Mouse (Mus musculus) natural killer cell, adult 2 months (primary cell): ENCODE data around the gene Mrps14.

Experiments used
- DNase-seq, 2 experiments: peaks; one replicate each; pipeline ENCODE4 v3.0.0; 2022; ENCODE audit warnings: low spot score in 2 of 2

The Mrps14 gene

GRCm38 (mm10) chr1:160227196-160227595 lies 32.2 kb downstream of the Mrps14 start:
- no peak for DNase-seq

GRCm38 (mm10) chr1:160227850-160228249 lies 32.8 kb downstream of the Mrps14 start:
- DNase-seq, result no peak

DNA sequence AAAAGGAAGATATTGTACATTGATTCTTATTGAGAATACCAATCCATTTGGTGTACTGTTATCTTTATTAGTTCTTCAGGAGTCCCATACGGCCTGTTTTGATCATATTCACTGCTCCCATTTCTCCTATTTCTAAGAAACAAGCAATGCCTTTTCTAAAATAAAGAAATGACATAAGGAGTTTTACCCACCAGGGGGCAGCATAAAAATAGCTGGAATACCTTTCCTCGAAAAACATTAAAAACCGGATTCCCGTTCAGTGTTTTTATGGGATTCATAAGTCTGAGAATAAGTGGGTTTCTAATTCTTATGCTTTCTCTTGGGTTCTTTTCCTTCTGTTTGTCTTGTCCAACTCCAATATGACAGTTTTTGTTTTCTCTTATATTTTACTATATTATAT lies 36.0 kb downstream of the Mrps14 start:
- no peak for DNase-seq

DNA sequence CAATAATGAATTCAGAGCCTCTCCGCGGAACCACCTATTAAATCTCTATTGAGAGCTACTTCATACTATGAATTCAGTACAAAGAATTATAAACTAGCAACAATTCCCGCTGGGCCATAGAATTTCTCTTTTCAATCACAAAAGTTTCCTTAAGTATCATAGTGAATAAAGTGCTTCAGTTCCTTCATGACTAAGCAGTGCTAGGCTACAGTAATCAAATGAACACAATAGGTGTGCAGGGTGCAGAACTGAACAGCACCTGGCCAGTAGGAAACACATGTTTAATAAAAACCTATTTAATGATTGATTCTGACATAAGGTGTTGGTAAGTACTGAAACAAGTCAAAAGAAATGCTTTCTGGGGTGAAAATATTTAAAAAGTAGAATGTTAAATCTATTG lies 37.1 kb downstream of the Mrps14 start:
- DNase-seq, result no peak

GRCm38 (mm10) chr1:160233921-160234320 lies 38.9 kb downstream of the Mrps14 start:
- peak in 1 of 2 experiments; percentile 64 for DNase-seq

DNA sequence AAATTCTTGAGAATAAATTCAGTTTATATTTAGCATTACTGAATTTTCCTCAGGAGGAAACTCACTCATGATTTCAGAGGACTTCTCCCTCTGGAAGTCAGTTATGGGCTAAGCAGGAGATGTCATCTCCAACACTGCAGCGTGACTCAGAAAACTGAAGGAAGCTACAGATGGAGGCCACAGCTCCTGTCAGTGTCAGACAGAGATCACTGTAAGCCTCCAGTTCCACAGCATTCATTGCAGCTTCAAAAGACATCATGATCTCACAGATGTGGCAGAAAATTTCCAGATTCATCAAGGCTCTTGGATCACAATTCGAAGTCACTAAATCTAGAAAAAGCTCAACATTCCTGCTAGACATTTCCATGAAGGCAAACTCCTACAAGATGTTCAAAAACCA lies 43.0 kb downstream of the Mrps14 start:
- no peak for DNase-seq

DNA sequence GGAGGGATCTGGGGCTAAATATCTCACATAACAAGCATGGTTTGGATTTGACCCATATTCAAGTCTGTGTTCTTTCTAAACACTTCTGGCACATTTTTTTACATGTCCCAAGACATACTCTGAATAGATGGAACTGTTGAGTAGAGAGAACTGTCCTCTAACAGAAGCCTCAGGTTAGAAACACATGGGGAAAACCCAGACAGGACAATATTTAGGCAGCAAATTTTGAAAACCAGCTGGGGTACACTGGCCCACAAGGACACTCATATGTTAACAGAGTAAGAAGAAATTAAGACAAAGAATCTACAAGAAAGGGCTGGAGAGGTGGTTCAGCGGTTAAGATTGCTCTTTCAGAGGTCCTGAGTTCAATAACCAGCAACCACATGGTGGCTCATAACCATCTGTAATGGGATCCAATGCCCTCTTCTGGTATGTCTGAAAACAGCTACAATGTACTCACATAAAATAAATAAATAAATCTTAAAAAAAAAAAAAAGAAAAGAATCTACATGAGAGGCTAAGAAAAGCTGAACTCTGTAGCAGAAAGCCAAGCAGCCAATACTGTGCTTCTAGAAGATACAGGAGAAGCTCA lies 43.9 kb downstream of the Mrps14 start:
- no peak for DNase-seq

- DNase-seq, result no peak
Observed at GRCm38 (mm10) chr1:160240091-160240490, 45.1 kb downstream of the Mrps14 start.

GRCm38 (mm10) chr1:160244689-160245088 lies 49.7 kb downstream of the Mrps14 start:
- DNase-seq, result no peak

- DNase-seq, result peak in 1 of 2 experiments; percentile 61
Observed at GRCm38 (mm10) chr1:160245954-160246353, 50.9 kb downstream of the Mrps14 start.

DNA sequence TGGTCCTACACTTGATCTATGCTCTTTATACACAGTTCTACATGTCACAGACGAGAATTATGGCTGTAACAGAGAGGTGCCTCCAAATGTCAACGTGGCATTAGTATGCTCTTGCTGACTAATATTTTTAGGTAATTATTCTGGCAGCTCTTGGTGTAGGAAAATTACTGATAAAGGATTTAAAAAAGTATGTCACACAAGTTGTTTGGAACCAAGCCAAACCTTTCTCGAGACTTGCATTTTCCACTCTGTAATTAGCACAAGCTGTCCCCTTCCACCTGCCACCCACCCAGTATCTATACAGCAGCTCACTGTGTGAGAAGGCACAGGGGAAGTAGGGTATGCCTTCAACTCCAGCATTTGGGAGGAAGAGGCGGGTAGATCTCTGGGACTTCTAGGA lies 51.8 kb downstream of the Mrps14 start:
- no peak for DNase-seq

GRCm38 (mm10) chr1:160247473-160247872 lies 52.5 kb downstream of the Mrps14 start:
- DNase-seq, result peak in 1 of 2 experiments; percentile 57

- no peak for DNase-seq
Observed at GRCm38 (mm10) chr1:160249786-160250185, 54.8 kb downstream of the Mrps14 start.

GRCm38 (mm10) chr1:160250782-160251181 lies 55.8 kb downstream of the Mrps14 start:
- no peak for DNase-seq

- DNase-seq, result no peak
Observed at GRCm38 (mm10) chr1:160251388-160252007, 56.5 kb downstream of the Mrps14 start.
